Comparison of ENCODE assay signal across 10 mouse cellular contexts in the genomic region with DNA sequence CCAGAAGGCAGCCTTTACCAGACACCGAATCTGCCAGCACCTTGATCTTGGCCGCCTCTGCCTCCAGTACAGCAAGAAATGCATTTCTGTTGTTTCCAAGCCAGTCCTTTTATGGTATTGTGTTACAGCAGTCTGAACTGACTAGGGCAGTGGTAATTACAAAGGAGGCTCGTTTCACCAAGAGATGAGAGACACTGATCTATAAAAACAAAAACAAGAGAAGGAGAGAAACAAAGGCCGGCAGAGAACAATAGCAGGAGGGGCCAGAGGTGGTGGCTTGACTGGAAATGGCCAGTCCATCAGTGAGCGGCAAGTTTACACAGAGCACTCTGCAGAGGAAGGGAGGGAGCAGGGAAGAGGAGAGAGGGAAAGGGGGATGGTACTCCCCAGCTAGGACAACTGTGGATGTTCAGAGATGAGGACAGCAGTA. TPM values are rescaled to one million over a fixed set of nuclear protein-coding genes. Genes with fewer than 3 reads are reported as not detected.
DNase-seq lines count a peak whose midpoint lies in the region; ATAC-seq and TF ChIP-seq lines count a peak whose summit lies in the region.
"Had no signal": no experiment of that assay in that cellular context is flagged by ENCODE, and none has a peak within 500 bp of the region (broad histone marks: within the 10 kb centered on the region; RNA-seq: fewer than 3 reads in every experiment).

No protein-coding gene starts in this region.

- H3K4me1 ChIP-seq in heart, embryonic 12.5 days (replicated peaks), result peaks cover 27% of the 10 kb centered on the region
- H3K4me1 ChIP-seq in ES-Bruce4 (ENCODE audit: control insufficient read depth, insufficient read depth, low read length), result peaks cover 11% of the 10 kb centered on the region
- H3K4me1 ChIP-seq in forebrain, embryonic 12.5 days, result peaks cover 13% of the 10 kb centered on the region

- no peak overlapping the region for H3K4me3 ChIP-seq in heart, embryonic 12.5 days
- no peak overlapping the region for H3K4me3 ChIP-seq in ES-Bruce4 (ENCODE audit: low read depth, low read length)
- H3K4me3 ChIP-seq in forebrain, embryonic 12.5 days (replicated peaks), result no peak overlapping the region

- H3K27ac ChIP-seq in heart, embryonic 12.5 days (ENCODE audit: poor library complexity, severe bottlenecking), result peak overlapping the region; percentile 36
- H3K27ac ChIP-seq in ES-Bruce4 (ENCODE audit: insufficient read depth, low read length), result peak overlapping the region; percentile 37
- H3K27ac ChIP-seq in forebrain, embryonic 12.5 days, result no peak overlapping the region

- 37% methylated on average over 5 of the region's 5 CpGs for WGBS in heart, embryonic 12.5 days
- 7% methylated on average over 5 of the region's 5 CpGs for WGBS in forebrain, embryonic 12.5 days

- TF ChIP-seq POLR2A in ES-Bruce4 (IDR thresholded peaks at IDR 0.05; ENCODE audit: insufficient read depth, low read length), result no peak

- H3K27me3 ChIP-seq in heart, embryonic 12.5 days (replicated peaks), result no peaks in the 10 kb centered on the region
- H3K27me3 ChIP-seq in ES-Bruce4 (ENCODE audit: control insufficient read depth, insufficient read depth, low read length, poor library complexity, severe bottlenecking), result no peaks in the 10 kb centered on the region
- no peaks in the 10 kb centered on the region for H3K27me3 ChIP-seq in forebrain, embryonic 12.5 days

- ATAC-seq in heart, embryonic 12.5 days (ENCODE audit: insufficient number of reproducible peaks, low FRiP score), result no peak
- ATAC-seq in forebrain, embryonic 12.5 days (ENCODE audit: low FRiP score), result 0 out of 2 replicates have a peak, but pooled peaks have one; percentile 41
- ATAC-seq in megakaryocyte, adult 5-6 weeks (ENCODE audit: poor library complexity, severe bottlenecking), result no peak

- H3K4me2 ChIP-seq in heart, embryonic 12.5 days, result no peak overlapping the region
- H3K4me2 ChIP-seq in forebrain, embryonic 12.5 days, result no peak overlapping the region

- H3K9ac ChIP-seq in heart, embryonic 12.5 days, result no peak overlapping the region
- H3K9ac ChIP-seq in ES-Bruce4 (ENCODE audit: low read depth, poor library complexity, severe bottlenecking), result no peak overlapping the region
- H3K9ac ChIP-seq in forebrain, embryonic 12.5 days, result no peak overlapping the region

- TF ChIP-seq CTCF in ES-Bruce4 (IDR thresholded peaks at IDR 0.05; ENCODE audit: low read depth, low read length), result no peak

- no peaks in the 10 kb centered on the region for H3K9me3 ChIP-seq in heart, embryonic 12.5 days (replicated peaks)
- H3K9me3 ChIP-seq in ES-Bruce4 (replicated peaks; ENCODE audit: control insufficient read depth, insufficient read depth, low read length, poor library complexity, severe bottlenecking), result no peaks in the 10 kb centered on the region
- no peaks in the 10 kb centered on the region for H3K9me3 ChIP-seq in forebrain, embryonic 12.5 days

- intact Hi-C loops in heart, postnatal 10 days (cut with DNase I), result loop anchor here (5.0 kb wide), 1 partner anchor 85 kb away; no protein-coding TSS in a partner anchor

- peaks cover 85% of the 10 kb centered on the region for H3K36me3 ChIP-seq in heart, embryonic 12.5 days
- no peaks in the 10 kb centered on the region for H3K36me3 ChIP-seq in ES-Bruce4 (ENCODE audit: control insufficient read depth, insufficient read depth, low read length, poor library complexity, severe bottlenecking)
- no peaks in the 10 kb centered on the region; the same call in 1 of the 2 replicates for H3K36me3 ChIP-seq in forebrain, embryonic 12.5 days (replicated peaks)

- peak; percentile 80; the same call in 1 of the 2 replicates for TF ChIP-seq EP300 in ES-Bruce4 (IDR thresholded peaks at IDR 0.05; ENCODE audit: insufficient read depth, low read depth, low read length)

- no peak for DNase-seq in heart, postnatal 10 days
- peak; percentile 21 for DNase-seq in lung, postnatal 36 days
- DNase-seq in urinary bladder, postnatal 25 days (ENCODE audit: low spot score), result no peak
- no peak for DNase-seq in right cerebral cortex, postnatal 4 days
- DNase-seq: adrenal gland, postnatal 25 days had no signal

RNA-seq across cellular contexts. Expression of a gene that starts 36.9 kb away (rescaled TPM):
- 0.84 and 0.86 TPM in 2 replicates for polyA plus RNA-seq in heart, embryonic 12.5 days (2016; fragmentation: Nextera tagmentation; extraction: Ambion mirVana)
- under 1 TPM; 0.45 to 0.65 TPM for total RNA-seq in heart, postnatal 10 days (2021)
- 1.4 and 2.0 TPM in 2 replicates for polyA plus RNA-seq in ES-Bruce4 (2011; ENCODE audit: insufficient read depth, insufficient read length, low read depth, missing spikeins)
- 4.0 and 4.1 TPM in 2 replicates for polyA plus RNA-seq in forebrain, embryonic 12.5 days (2016; fragmentation: Nextera tagmentation; extraction: Ambion mirVana)
- 0.11 TPM in 1 of 2 replicates, not detected in the other for total RNA-seq in megakaryocyte, adult 5-6 weeks (2015)
- total RNA-seq in megakaryocyte, adult 5-6 weeks (2017), result not detected in 2 replicates
- polyA plus RNA-seq: C2C12 had no signal
